Mouse (Mus musculus): ENCODE data around the gene Gm20671. TPM values are rescaled to one million over a fixed set of nuclear protein-coding genes. Genes with fewer than 3 reads are reported as not detected.

The Gm20671 gene
- polyA plus RNA-seq, 1 experiment from 2014 or later = not detected

DNA sequence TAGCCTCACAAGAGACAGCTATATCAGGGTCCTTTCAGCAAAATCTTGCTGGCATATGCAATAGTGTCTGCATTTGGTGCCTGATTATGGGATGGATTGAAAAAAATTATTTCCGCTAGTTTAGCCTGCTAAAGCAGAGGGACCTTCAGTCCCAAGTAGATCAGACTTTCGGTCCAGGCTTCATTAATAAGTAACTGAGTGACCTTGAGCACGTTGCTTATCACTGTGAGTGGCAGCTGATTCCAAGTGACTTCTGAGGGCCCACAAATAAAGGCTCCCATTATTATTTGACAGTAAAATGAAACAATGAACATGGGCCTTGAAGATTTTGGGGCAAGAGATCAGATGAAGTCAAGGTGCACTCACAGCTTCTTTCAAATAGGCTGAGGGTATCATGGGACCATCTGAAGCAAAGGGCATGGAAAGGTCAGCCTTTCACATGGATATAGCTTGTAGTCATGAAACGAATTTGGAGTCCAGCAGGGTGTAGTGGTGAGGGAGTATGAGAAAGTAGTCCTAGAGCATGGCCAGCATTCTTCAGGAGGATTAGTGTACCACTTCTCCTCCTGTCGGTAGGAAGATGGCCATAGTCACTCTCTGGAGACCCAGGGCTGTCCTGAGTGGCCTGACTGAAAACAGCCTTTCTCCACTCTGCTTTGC lies 129.6 kb downstream of the Gm20671 start:
- H3K27me3 ChIP-seq = no peaks in the 10 kb centered on the region

DNA sequence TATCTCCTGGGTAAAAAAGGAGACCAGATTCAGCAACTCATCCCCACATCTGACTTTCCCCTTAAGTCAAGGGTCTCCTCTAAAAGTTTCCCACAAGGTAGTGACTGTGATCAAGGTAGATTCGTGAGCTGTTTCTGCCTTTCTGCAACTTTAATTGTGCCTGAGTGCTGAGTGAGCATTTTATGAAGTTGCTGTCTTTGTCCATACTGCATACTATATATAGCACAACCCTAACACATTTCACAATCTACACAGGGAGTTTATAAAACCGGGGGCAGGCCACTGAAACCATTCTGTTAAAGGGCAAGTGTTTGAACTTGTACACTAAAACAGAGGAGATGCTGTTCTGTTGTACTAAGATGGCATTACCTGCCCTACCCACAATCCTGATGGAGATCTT lies 133.5 kb downstream of the Gm20671 start:
- no peak overlapping the region for H3K9ac ChIP-seq (replicated peaks)
- H3K27me3 ChIP-seq = no peaks in the 10 kb centered on the region
- H3K4me1 ChIP-seq (replicated peaks) = no peaks in the 10 kb centered on the region
- H3K27ac ChIP-seq = no peak overlapping the region
- 68% methylated on average over 2 of the region's 2 CpGs for WGBS
- ATAC-seq = no peak
- no peak overlapping the region for H3K4me2 ChIP-seq (replicated peaks)
- H3K4me3 ChIP-seq (replicated peaks) = no peak overlapping the region
- H3K36me3 ChIP-seq = no peaks in the 10 kb centered on the region
- no peaks in the 10 kb centered on the region for H3K9me3 ChIP-seq

More for the DNA sequence above, 129.6 kb downstream of the Gm20671 start:
- WGBS = 78% methylated on average over 5 of the region's 5 CpGs
- Histone ChIP-seq H3K36me3 (no peaks in the 10 kb centered on the region), H3K4me2 (replicated peaks) (no peak overlapping the region), H3K9me3 (no peaks in the 10 kb centered on the region), H3K9ac (replicated peaks) (no peak overlapping the region), H3K27ac (no peak overlapping the region), H3K4me3 (replicated peaks) (no peak overlapping the region), H3K4me1 (replicated peaks) (no peaks in the 10 kb centered on the region)
- ATAC-seq = no peak

Other genes starting within 250 kb of the Gm20671 start
- 19.8 and 21.5 TPM in 2 replicates for gene Yes1, start 215.9 kb downstream of the Gm20671 start, polyA plus RNA-seq (2015; fragmentation: Nextera tagmentation; extraction: Ambion mirVana)
- gene Pisd, start 41.5 kb downstream of the Gm20671 start, polyA plus RNA-seq (2015; fragmentation: Nextera tagmentation; extraction: Ambion mirVana) = 98.1 and 106 TPM in 2 replicates
- 13.5 and 14.9 TPM in 2 replicates for gene Prr14l, start 27.1 kb upstream of the Gm20671 start, polyA plus RNA-seq (2015; fragmentation: Nextera tagmentation; extraction: Ambion mirVana)
- gene Depdc5, start 36.6 kb upstream of the Gm20671 start, polyA plus RNA-seq (2015; fragmentation: Nextera tagmentation; extraction: Ambion mirVana) = 37.5 and 37.8 TPM in 2 replicates
- gene Ywhah, start 191.7 kb upstream of the Gm20671 start, polyA plus RNA-seq (2015; fragmentation: Nextera tagmentation; extraction: Ambion mirVana) = 517 and 561 TPM in 2 replicates